9 mouse cellular contexts compared by ENCODE assay signal in genomic region chr2:69100706-69101105, GRCm38 (mm10). TPM values are rescaled to one million over a fixed set of nuclear protein-coding genes. Genes with fewer than 3 reads are reported as not detected.
DNase-seq lines count a peak whose midpoint lies in the region; ATAC-seq and TF ChIP-seq lines count a peak whose summit lies in the region.
"Had no signal": no experiment of that assay in that cellular context is flagged by ENCODE, and none has a peak within 500 bp of the region (broad histone marks: within the 10 kb centered on the region; RNA-seq: fewer than 3 reads in every experiment).

No protein-coding gene starts in this region.

- no peaks in the 10 kb centered on the region for H3K9me3 ChIP-seq in kidney, embryonic 16.5 days (ENCODE audit: low read length)
- no peaks in the 10 kb centered on the region for H3K9me3 ChIP-seq in ES-Bruce4 (replicated peaks; ENCODE audit: control insufficient read depth, insufficient read depth, low read length, poor library complexity, severe bottlenecking)
- no peaks in the 10 kb centered on the region for H3K9me3 ChIP-seq in liver, embryonic 14.5 days (ENCODE audit: control insufficient read depth, low read length)
- H3K9me3 ChIP-seq: embryonic facial prominence, embryonic 13.5 days had no signal

- no peak for TF ChIP-seq POLR2A in ES-Bruce4 (IDR thresholded peaks at IDR 0.05; ENCODE audit: insufficient read depth, low read length)
- no peak for TF ChIP-seq POLR2A in bone marrow, adult 2 months (IDR thresholded peaks at IDR 0.05; ENCODE audit: borderline replicate concordance, control insufficient read depth, low read depth, low read length)

- ATAC-seq in kidney, embryonic 16.5 days (ENCODE audit: low FRiP score, low TSS enrichment), result no peak; the same call in 1 of the 2 replicates
- no peak for ATAC-seq in liver, embryonic 14.5 days (ENCODE audit: insufficient read depth)

- no peaks in the 10 kb centered on the region for H3K36me3 ChIP-seq in kidney, embryonic 16.5 days (ENCODE audit: insufficient read depth, low read length)
- H3K36me3 ChIP-seq in ES-Bruce4 (ENCODE audit: control insufficient read depth, insufficient read depth, low read length, poor library complexity, severe bottlenecking), result no peaks in the 10 kb centered on the region
- H3K36me3 ChIP-seq in liver, embryonic 14.5 days (replicated peaks; ENCODE audit: control insufficient read depth, insufficient read depth, low read depth), result no peaks in the 10 kb centered on the region

- TF ChIP-seq CTCF in ES-Bruce4 (IDR thresholded peaks at IDR 0.05; ENCODE audit: low read depth, low read length), result peak; percentile 48
- peak; percentile 73 for TF ChIP-seq CTCF in bone marrow, adult 2 months (IDR thresholded peaks at IDR 0.05; ENCODE audit: control insufficient read depth, insufficient read depth, low read length)
- peak; percentile 68 for TF ChIP-seq CTCF in liver, embryonic 14.5 days (IDR thresholded peaks at IDR 0.05; ENCODE audit: low read depth)

- H3K4me3 ChIP-seq in kidney, embryonic 16.5 days (ENCODE audit: low read length), result no peak overlapping the region
- H3K4me3 ChIP-seq in ES-Bruce4 (ENCODE audit: low read depth, low read length), result no peak overlapping the region
- H3K4me3 ChIP-seq in bone marrow, adult 2 months (replicated peaks; ENCODE audit: control insufficient read depth, low read depth, low read length), result no peak overlapping the region
- no peak overlapping the region for H3K4me3 ChIP-seq in liver, embryonic 14.5 days (ENCODE audit: insufficient read depth in 1 of 2, low read depth in 2 of 2, low read length in 2 of 2)
- H3K4me3 ChIP-seq: embryonic facial prominence, embryonic 13.5 days had no signal

- H3K27ac ChIP-seq in kidney, embryonic 16.5 days (ENCODE audit: low read length), result no peak overlapping the region
- no peak overlapping the region for H3K27ac ChIP-seq in ES-Bruce4 (ENCODE audit: insufficient read depth, low read length)
- H3K27ac ChIP-seq in bone marrow, adult 2 months (ENCODE audit: control insufficient read depth, insufficient read depth, low read depth, low read length, poor library complexity), result no peak overlapping the region
- H3K27ac ChIP-seq in liver, embryonic 14.5 days, result no peak overlapping the region
- H3K27ac ChIP-seq: embryonic facial prominence, embryonic 13.5 days had no signal

- DNase-seq in kidney, adult 18-20 months, result peak; percentile 34
- peak; percentile 49 for DNase-seq in heart, adult 8-10 months (ENCODE audit: low spot score)
- DNase-seq in liver, embryonic 14.5 days (ENCODE audit: low read depth in 3 of 3, low spot score in 3 of 3), result peak in 1 of 3 experiments; percentile 14
- peak; percentile 29 for DNase-seq in thymus, postnatal 0 days (ENCODE audit: low spot score)
- DNase-seq in right cerebral cortex, postnatal 36 days (ENCODE audit: low spot score in 2 of 2), result no peak

- TF ChIP-seq EP300 in ES-Bruce4 (IDR thresholded peaks at IDR 0.05; ENCODE audit: insufficient read depth, low read depth, low read length), result no peak
- no peak for TF ChIP-seq EP300 in liver, embryonic 14.5 days (IDR thresholded peaks at IDR 0.05; ENCODE audit: low read depth)

- no peak overlapping the region for H3K4me2 ChIP-seq in kidney, embryonic 16.5 days (replicated peaks; ENCODE audit: low read depth, low read length)
- H3K4me2 ChIP-seq in liver, embryonic 14.5 days (ENCODE audit: low read depth), result no peak overlapping the region
- H3K4me2 ChIP-seq: embryonic facial prominence, embryonic 13.5 days had no signal

- H3K9ac ChIP-seq in kidney, embryonic 16.5 days (replicated peaks; ENCODE audit: low read length), result no peak overlapping the region
- H3K9ac ChIP-seq in ES-Bruce4 (ENCODE audit: low read depth, poor library complexity, severe bottlenecking), result no peak overlapping the region
- no peak overlapping the region for H3K9ac ChIP-seq in liver, embryonic 14.5 days (replicated peaks)
- H3K9ac ChIP-seq: embryonic facial prominence, embryonic 13.5 days had no signal

- no peaks in the 10 kb centered on the region for H3K4me1 ChIP-seq in kidney, embryonic 16.5 days (ENCODE audit: insufficient read depth, low read length)
- no peaks in the 10 kb centered on the region for H3K4me1 ChIP-seq in ES-Bruce4 (ENCODE audit: control insufficient read depth, insufficient read depth, low read length)
- no peaks in the 10 kb centered on the region; the same call in 1 of the 2 replicates for H3K4me1 ChIP-seq in bone marrow, adult 2 months (ENCODE audit: control insufficient read depth, insufficient read depth, low read length)
- no peaks in the 10 kb centered on the region for H3K4me1 ChIP-seq in liver, embryonic 14.5 days (replicated peaks; ENCODE audit: control insufficient read depth in 2 of 2, insufficient read depth in 2 of 2, low read length in 1 of 2)
- H3K4me1 ChIP-seq: embryonic facial prominence, embryonic 13.5 days had no signal

- H3K27me3 ChIP-seq in kidney, embryonic 16.5 days (ENCODE audit: insufficient read depth, low read length), result no peaks in the 10 kb centered on the region
- H3K27me3 ChIP-seq in ES-Bruce4 (ENCODE audit: control insufficient read depth, insufficient read depth, low read length, poor library complexity, severe bottlenecking), result no peaks in the 10 kb centered on the region; the same call in 1 of the 2 replicates
- H3K27me3 ChIP-seq in liver, embryonic 14.5 days (ENCODE audit: control insufficient read depth, insufficient read depth, low read length), result no peaks in the 10 kb centered on the region
- H3K27me3 ChIP-seq: embryonic facial prominence, embryonic 13.5 days had no signal

- 17% methylated on average over 3 of the region's 3 CpGs for WGBS in kidney, embryonic 16.5 days
- WGBS in bone marrow, adult 2 months, result 9% methylated on average over 3 of the region's 3 CpGs
- WGBS in liver, embryonic 14.5 days (ENCODE audit: insufficient replicate concordance), result 8% methylated on average over 3 of the region's 3 CpGs

RNA-seq across cellular contexts. Expression of gene Nostrin, which starts 34.9 kb away (rescaled TPM):
- 4.7 and 7.1 TPM in 2 replicates for polyA plus RNA-seq in kidney, embryonic 16.5 days (2015; fragmentation: Nextera tagmentation; extraction: Ambion mirVana)
- not detected in 2 replicates for polyA plus RNA-seq in ES-Bruce4 (2011; ENCODE audit: insufficient read depth, insufficient read length, low read depth, missing spikeins)
- polyA plus RNA-seq in bone marrow, adult 2 months (2011; ENCODE audit: insufficient read depth, insufficient read length, low replicate concordance, missing spikeins), result 0.99 TPM in 1 of 2 replicates, not detected in the other
- 1 to 10 TPM; 3.7 to 4.8 (median 4.2) TPM for total RNA-seq in heart, adult 8-10 months (2022)
- 3.4 and 5.0 TPM in 2 replicates for polyA plus RNA-seq in liver, embryonic 14.5 days (2012; rRNA removed)
- 8.2 and 10.0 TPM in 2 replicates for polyA plus RNA-seq in liver, embryonic 14.5 days (2014; fragmentation: Nextera tagmentation; extraction: Ambion mirVana)
- polyA plus RNA-seq in thymus, postnatal 0 days (2015; fragmentation: Nextera tagmentation; extraction: Ambion mirVana), result 2.1 and 2.6 TPM in 2 replicates

Comparison
In these comparisons a context has a peak if more than half of its experiments do, and no peak if none do; other contexts are left out.
1. DNase-seq: peak in kidney, adult 18-20 months (single experiment), heart, adult 8-10 months (single experiment) and thymus, postnatal 0 days (single experiment); none in right cerebral cortex, postnatal 36 days (0 of 2).
2. Peak in every context shown above with its lines, with median percentiles within 50 percentile points of each other: CTCF ChIP-seq.